Mouse (Mus musculus): ENCODE measurements around the gene Tff1.

GRCm38 (mm10) chr17:31144040-31145037 is 20.7 kb downstream of the Tff1 start, which contains the start of gene Tff2:
- TF ChIP-seq E2F4 (IDR thresholded peaks at IDR 0.05; ENCODE audit: insufficient read depth): no peak
- no peak for TF ChIP-seq MAX (IDR thresholded peaks at IDR 0.05; ENCODE audit: low read depth)
- no peak for TF ChIP-seq POLR2A (IDR thresholded peaks at IDR 0.05; ENCODE audit: insufficient read length, low read depth)
- TF ChIP-seq POLR2AphosphoS2 (IDR thresholded peaks at IDR 0.05; ENCODE audit: insufficient read length, low read depth): no peak
- TF ChIP-seq MYOD1 (IDR thresholded peaks at IDR 0.05; ENCODE audit: control insufficient read depth in 1 of 3, insufficient read length in 2 of 3, low read depth in 2 of 3): no peak

Data from myocyte (in vitro differentiated cells).